Mouse (Mus musculus): ENCODE results near the gene Fam126a. TPM values are rescaled to one million over a fixed set of nuclear protein-coding genes. Genes with fewer than 3 reads are reported as not detected.

Fam126a gene
- polyA plus RNA-seq, 1 experiment from 2014 or later, result 60.3 TPM

GRCm38 (mm10) chr5:24018621-24019261 lies 11.7 kb downstream of the Fam126a start:
- Histone ChIP-seq H3K9ac (ENCODE audit: low read depth, low read length) (no peak overlapping the region), H3K4me2 (ENCODE audit: low read depth, low read length) (no peak overlapping the region), H3K4me3 (ENCODE audit: low read depth, low read length) (no peak overlapping the region), H3K27ac (ENCODE audit: low read length) (no peak overlapping the region), H3K4me1 (ENCODE audit: control insufficient read depth, low read depth, low read length) (no peaks in the 10 kb centered on the region; the same call in 1 of the 2 replicates), H3K9me3 (replicated peaks; ENCODE audit: control insufficient read depth, low read length) (no peaks in the 10 kb centered on the region), H3K27me3 (ENCODE audit: control insufficient read depth, insufficient read depth, low read depth, low read length) (no peaks in the 10 kb centered on the region), H3K36me3 (ENCODE audit: control insufficient read depth, insufficient read depth) (peaks cover 6% of the 10 kb centered on the region)
- ATAC-seq (ENCODE audit: low read depth), result no peak
- 74% methylated on average over 7 of the region's 7 CpGs for WGBS (ENCODE audit: insufficient replicate concordance)

- Histone ChIP-seq H3K27me3 (ENCODE audit: control insufficient read depth, insufficient read depth, low read depth, low read length) (no peaks in the 10 kb centered on the region), H3K36me3 (ENCODE audit: control insufficient read depth, insufficient read depth) (peaks cover 6% of the 10 kb centered on the region), H3K4me3 (ENCODE audit: low read depth, low read length) (no peak overlapping the region), H3K9me3 (replicated peaks; ENCODE audit: control insufficient read depth, low read length) (no peaks in the 10 kb centered on the region), H3K27ac (ENCODE audit: low read length) (no peak overlapping the region), H3K9ac (ENCODE audit: low read depth, low read length) (no peak overlapping the region), H3K4me1 (ENCODE audit: control insufficient read depth, low read depth, low read length) (no peaks in the 10 kb centered on the region; the same call in 1 of the 2 replicates), H3K4me2 (ENCODE audit: low read depth, low read length) (no peak overlapping the region)
- WGBS (ENCODE audit: insufficient replicate concordance), result 100% methylated on average over 1 of the region's 1 CpGs
- peak; percentile 39; the same call in 1 of the 2 replicates for ATAC-seq (ENCODE audit: low read depth)
These were observed 13.6 kb downstream of the Fam126a start for GRCm38 (mm10) chr5:24016912-24017311.

DNA sequence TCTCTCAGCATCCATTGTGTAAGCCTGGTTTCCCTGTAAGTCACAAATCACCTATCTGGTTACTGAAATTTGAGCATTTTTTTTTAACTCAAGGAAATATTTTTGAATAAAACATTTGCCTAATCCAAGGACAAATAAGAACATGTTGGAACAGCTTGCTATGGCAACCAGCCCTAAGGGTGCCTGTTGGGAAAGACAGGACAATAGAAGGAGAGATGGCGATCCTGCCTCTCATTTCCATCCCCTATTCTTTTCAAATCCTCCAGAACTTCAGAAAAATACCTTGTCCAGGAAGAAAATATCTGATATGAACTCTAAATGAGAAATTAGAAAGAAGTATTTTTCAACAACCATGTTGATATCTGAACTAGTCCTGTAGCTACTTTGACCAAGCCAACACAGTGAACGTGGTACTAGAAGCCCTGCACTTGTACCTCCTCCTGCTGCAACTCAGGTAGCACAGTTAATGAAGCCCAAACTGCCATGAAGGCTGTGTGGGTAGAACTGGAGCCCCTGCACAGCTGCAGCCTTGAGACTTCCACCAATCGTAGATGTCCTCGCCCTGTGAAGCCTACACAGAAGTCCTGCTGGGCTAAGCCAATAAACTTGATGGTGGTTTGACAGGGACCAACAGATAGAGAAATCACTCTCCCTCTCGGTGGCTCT lies 17.0 kb downstream of the Fam126a start:
- no peak overlapping the region for H3K27ac ChIP-seq (ENCODE audit: low read length)
- H3K4me1 ChIP-seq (ENCODE audit: control insufficient read depth, low read depth, low read length), result no peaks in the 10 kb centered on the region; the same call in 1 of the 2 replicates
- H3K4me2 ChIP-seq (ENCODE audit: low read depth, low read length), result no peak overlapping the region
- H3K9ac ChIP-seq (ENCODE audit: low read depth, low read length), result no peak overlapping the region
- 81% methylated on average over 5 of the region's 5 CpGs for WGBS (ENCODE audit: insufficient replicate concordance)
- H3K4me3 ChIP-seq (ENCODE audit: low read depth, low read length), result no peak overlapping the region
- no peak for ATAC-seq (ENCODE audit: low read depth)
- H3K9me3 ChIP-seq (replicated peaks; ENCODE audit: control insufficient read depth, low read length), result no peaks in the 10 kb centered on the region
- H3K27me3 ChIP-seq (ENCODE audit: control insufficient read depth, insufficient read depth, low read depth, low read length), result no peaks in the 10 kb centered on the region
- H3K36me3 ChIP-seq (ENCODE audit: control insufficient read depth, insufficient read depth), result peaks cover 6% of the 10 kb centered on the region

GRCm38 (mm10) chr5:23999083-23999671 lies 31.3 kb downstream of the Fam126a start:
- no peaks in the 10 kb centered on the region for H3K27me3 ChIP-seq (ENCODE audit: control insufficient read depth, insufficient read depth, low read depth, low read length)
- no peak for ATAC-seq (ENCODE audit: low read depth)
- H3K9ac ChIP-seq (ENCODE audit: low read depth, low read length), result no peak overlapping the region
- 55% methylated on average over 1 of the region's 1 CpGs for WGBS (ENCODE audit: insufficient replicate concordance)
- no peak overlapping the region for H3K4me3 ChIP-seq (ENCODE audit: low read depth, low read length)
- H3K4me1 ChIP-seq (ENCODE audit: control insufficient read depth, low read depth, low read length), result peaks cover 10% of the 10 kb centered on the region
- H3K36me3 ChIP-seq (ENCODE audit: control insufficient read depth, insufficient read depth), result peaks cover 4% of the 10 kb centered on the region; the same call in 1 of the 2 replicates
- no peak overlapping the region for H3K4me2 ChIP-seq (ENCODE audit: low read depth, low read length)
- no peak overlapping the region for H3K27ac ChIP-seq (ENCODE audit: low read length)
- H3K9me3 ChIP-seq (replicated peaks; ENCODE audit: control insufficient read depth, low read length), result no peaks in the 10 kb centered on the region

GRCm38 (mm10) chr5:23995951-23996350 lies 34.5 kb downstream of the Fam126a start:
- ATAC-seq (ENCODE audit: low read depth), result peak; percentile 79
- Histone ChIP-seq H3K4me2 (ENCODE audit: low read depth, low read length) (no peak overlapping the region), H3K4me3 (ENCODE audit: low read depth, low read length) (no peak overlapping the region), H3K27ac (ENCODE audit: low read length) (0 out of 2 replicates have a peak overlapping the region, but pooled peaks have one; percentile 40), H3K36me3 (ENCODE audit: control insufficient read depth, insufficient read depth) (peaks cover 4% of the 10 kb centered on the region; the same call in 1 of the 2 replicates), H3K4me1 (ENCODE audit: control insufficient read depth, low read depth, low read length) (peaks cover 10% of the 10 kb centered on the region), H3K9me3 (replicated peaks; ENCODE audit: control insufficient read depth, low read length) (no peaks in the 10 kb centered on the region), H3K9ac (ENCODE audit: low read depth, low read length) (no peak overlapping the region), H3K27me3 (ENCODE audit: control insufficient read depth, insufficient read depth, low read depth, low read length) (no peaks in the 10 kb centered on the region)
- 75% methylated on average over 5 of the region's 5 CpGs for WGBS (ENCODE audit: insufficient replicate concordance)

- Histone ChIP-seq H3K27ac (ENCODE audit: low read length) (no peak overlapping the region), H3K9me3 (replicated peaks; ENCODE audit: control insufficient read depth, low read length) (no peaks in the 10 kb centered on the region), H3K4me2 (ENCODE audit: low read depth, low read length) (no peak overlapping the region), H3K4me1 (ENCODE audit: control insufficient read depth, low read depth, low read length) (peaks cover 10% of the 10 kb centered on the region), H3K4me3 (ENCODE audit: low read depth, low read length) (no peak overlapping the region), H3K36me3 (ENCODE audit: control insufficient read depth, insufficient read depth) (peaks cover 4% of the 10 kb centered on the region; the same call in 1 of the 2 replicates), H3K9ac (ENCODE audit: low read depth, low read length) (no peak overlapping the region), H3K27me3 (ENCODE audit: control insufficient read depth, insufficient read depth, low read depth, low read length) (no peaks in the 10 kb centered on the region)
- WGBS (ENCODE audit: insufficient replicate concordance), result 90% methylated on average over 3 of the region's 3 CpGs
- no peak for ATAC-seq (ENCODE audit: low read depth)
These were observed 35.6 kb downstream of the Fam126a start for GRCm38 (mm10) chr5:23994929-23995328.

GRCm38 (mm10) chr5:23994231-23994630 lies 36.3 kb downstream of the Fam126a start:
- no peak overlapping the region for H3K27ac ChIP-seq (ENCODE audit: low read length)
- no peaks in the 10 kb centered on the region for H3K27me3 ChIP-seq (ENCODE audit: control insufficient read depth, insufficient read depth, low read depth, low read length)
- H3K9ac ChIP-seq (ENCODE audit: low read depth, low read length), result no peak overlapping the region
- H3K36me3 ChIP-seq (ENCODE audit: control insufficient read depth, insufficient read depth), result peaks cover 4% of the 10 kb centered on the region; the same call in 1 of the 2 replicates
- no peak overlapping the region for H3K4me3 ChIP-seq (ENCODE audit: low read depth, low read length)
- WGBS (ENCODE audit: insufficient replicate concordance), result 88% methylated on average over 2 of the region's 2 CpGs
- peaks cover 10% of the 10 kb centered on the region for H3K4me1 ChIP-seq (ENCODE audit: control insufficient read depth, low read depth, low read length)
- no peak overlapping the region for H3K4me2 ChIP-seq (ENCODE audit: low read depth, low read length)
- no peaks in the 10 kb centered on the region for H3K9me3 ChIP-seq (replicated peaks; ENCODE audit: control insufficient read depth, low read length)
- no peak for ATAC-seq (ENCODE audit: low read depth)

DNA sequence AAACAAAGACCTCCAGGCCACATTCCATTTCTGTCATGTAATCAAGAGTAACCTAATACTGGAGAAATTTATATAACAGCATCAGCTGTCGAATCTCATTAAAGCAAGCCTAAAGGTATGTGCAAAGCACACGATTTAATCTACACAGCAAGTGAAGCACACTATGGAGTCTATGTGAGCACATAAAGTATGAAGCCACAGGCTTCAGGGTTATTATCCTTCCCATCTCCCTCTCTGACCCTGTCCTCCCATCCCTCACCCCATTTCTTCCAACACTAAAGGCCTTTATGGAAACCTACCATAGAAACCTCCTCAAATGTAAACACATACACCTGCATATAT lies 37.0 kb downstream of the Fam126a start:
- no peaks in the 10 kb centered on the region for H3K9me3 ChIP-seq (replicated peaks; ENCODE audit: control insufficient read depth, low read length)
- H3K9ac ChIP-seq (ENCODE audit: low read depth, low read length), result no peak overlapping the region
- H3K36me3 ChIP-seq (ENCODE audit: control insufficient read depth, insufficient read depth), result peaks cover 3% of the 10 kb centered on the region; the same call in 1 of the 2 replicates
- no peak for ATAC-seq (ENCODE audit: low read depth)
- WGBS (ENCODE audit: insufficient replicate concordance), result 69% methylated on average over 2 of the region's 2 CpGs
- H3K4me1 ChIP-seq (ENCODE audit: control insufficient read depth, low read depth, low read length), result peaks cover 10% of the 10 kb centered on the region
- H3K27ac ChIP-seq (ENCODE audit: low read length), result no peak overlapping the region
- no peak overlapping the region for H3K4me3 ChIP-seq (ENCODE audit: low read depth, low read length)
- no peaks in the 10 kb centered on the region for H3K27me3 ChIP-seq (ENCODE audit: control insufficient read depth, insufficient read depth, low read depth, low read length)
- H3K4me2 ChIP-seq (ENCODE audit: low read depth, low read length), result no peak overlapping the region

Measured in liver, embryonic 16.5 days (tissue).